Mouse (Mus musculus): ENCODE measurements around the gene Vmn1r8. TPM values are rescaled to one million over a fixed set of nuclear protein-coding genes. Genes with fewer than 3 reads are reported as not detected.
"Not testable (repeated sequence)": the region's sequence is repeated elsewhere in the genome, so short reads cannot be mapped to it uniquely, and the experiment has no call there.

Vmn1r8 gene
- polyA plus RNA-seq (2012; fragmentation: generic; extraction: Trizol), result not detected
- long read RNA-seq, experiment 1, result 0 reads
- long read RNA-seq, experiment 2, result 0 reads

- no peaks in the 10 kb centered on the region for H3K79me3 ChIP-seq (ENCODE audit: low read depth)
- no peak within 1 kb of the TSS for H3K4me3 ChIP-seq (ENCODE audit: insufficient read depth, poor library complexity, severe bottlenecking)
- TF ChIP-seq MAX (IDR thresholded peaks at IDR 0.05), result no peak
- TF ChIP-seq USF1 (IDR thresholded peaks at IDR 0.05; ENCODE audit: low read depth), result no peak
- TF ChIP-seq MYOD1 (IDR thresholded peaks at IDR 0.05; ENCODE audit: control insufficient read depth, insufficient read length, low read depth), result no peak
- TF ChIP-seq MYOG (IDR thresholded peaks at IDR 0.05; ENCODE audit: control insufficient read depth, extremely low read depth, insufficient read length), result no peak
- no peak for TF ChIP-seq FOSL1 (IDR thresholded peaks at IDR 0.05; ENCODE audit: insufficient read depth, low read length, poor library complexity, severe bottlenecking)
- no peak for TF ChIP-seq CTCF (IDR thresholded peaks at IDR 0.05; ENCODE audit: control insufficient read depth, insufficient read depth, insufficient read length)
- TF ChIP-seq CEBPB (IDR thresholded peaks at IDR 0.05; ENCODE audit: low read depth), result no peak
- H3K27me3 ChIP-seq (ENCODE audit: control insufficient read depth, insufficient read depth, insufficient read length), result no peaks in the 10 kb centered on the region
- H3K36me3 ChIP-seq (ENCODE audit: control insufficient read depth, insufficient read depth), result no peaks in the 10 kb centered on the region
- H3K79me2 ChIP-seq (ENCODE audit: control insufficient read depth, insufficient read depth), result no peaks in the 10 kb centered on the region
- H3ac ChIP-seq (ENCODE audit: control insufficient read depth, insufficient read length, low read depth), result no peak within 1 kb of the TSS
Observed at GRCm38 (mm10) chr6:57031984-57032383, at the start of gene Vmn1r8. Vmn1r8 (plus strand) TSS chr6:57032284.

GRCm38 (mm10) chr6:56996943-56997342 lies 35.1 kb upstream of the Vmn1r8 start, which contains the start of gene Vmn1r6:
Vmn1r6 (plus strand) TSS chr6:56997243.
- H3K79me3 ChIP-seq (ENCODE audit: low read depth), result no peaks in the 10 kb centered on the region
- no peak within 1 kb of the TSS for H3ac ChIP-seq (ENCODE audit: control insufficient read depth, insufficient read length, low read depth)
- TF ChIP-seq USF1 (IDR thresholded peaks at IDR 0.05; ENCODE audit: low read depth) (no peak), CTCF (IDR thresholded peaks at IDR 0.05; ENCODE audit: control insufficient read depth, insufficient read depth, insufficient read length) (no peak), MYOG (IDR thresholded peaks at IDR 0.05; ENCODE audit: control insufficient read depth, extremely low read depth, insufficient read length) (no peak), FOSL1 (IDR thresholded peaks at IDR 0.05; ENCODE audit: insufficient read depth, low read length, poor library complexity, severe bottlenecking) (no peak), MAX (IDR thresholded peaks at IDR 0.05) (no peak), CEBPB (IDR thresholded peaks at IDR 0.05; ENCODE audit: low read depth) (no peak)
- H3K4me3 ChIP-seq (ENCODE audit: insufficient read depth, poor library complexity, severe bottlenecking), result no peak within 1 kb of the TSS
- H3K79me2 ChIP-seq (ENCODE audit: control insufficient read depth, insufficient read depth), result no peaks in the 10 kb centered on the region
- no peaks in the 10 kb centered on the region for H3K27me3 ChIP-seq (ENCODE audit: control insufficient read depth, insufficient read depth, insufficient read length)
- H3K36me3 ChIP-seq (ENCODE audit: control insufficient read depth, insufficient read depth), result no peaks in the 10 kb centered on the region

GRCm38 (mm10) chr6:57025224-57025623 lies 6.9 kb upstream of the Vmn1r8 start, which contains the start of gene Vmn1r7:
Vmn1r7 (minus strand) TSS chr6:57025324.
- not testable (repeated sequence) for H3K27me3 ChIP-seq (ENCODE audit: control insufficient read depth, insufficient read depth, insufficient read length); H3K79me3 ChIP-seq (ENCODE audit: low read depth); H3ac ChIP-seq (ENCODE audit: control insufficient read depth, insufficient read length, low read depth); H3K36me3 ChIP-seq (ENCODE audit: control insufficient read depth, insufficient read depth); H3K79me2 ChIP-seq (ENCODE audit: control insufficient read depth, insufficient read depth); H3K4me3 ChIP-seq (ENCODE audit: insufficient read depth, poor library complexity, severe bottlenecking)

- Histone ChIP-seq H3K79me2 (ENCODE audit: control insufficient read depth, insufficient read depth) (no peaks in the 10 kb centered on the region), H3K4me3 (ENCODE audit: insufficient read depth, poor library complexity, severe bottlenecking) (no peak overlapping the region), H3K36me3 (ENCODE audit: control insufficient read depth, insufficient read depth) (no peaks in the 10 kb centered on the region), H3ac (ENCODE audit: control insufficient read depth, insufficient read length, low read depth) (no peak overlapping the region), H3K27me3 (ENCODE audit: control insufficient read depth, insufficient read depth, insufficient read length) (no peaks in the 10 kb centered on the region), H3K79me3 (ENCODE audit: low read depth) (no peaks in the 10 kb centered on the region)
- TF ChIP-seq CEBPB (IDR thresholded peaks at IDR 0.05; ENCODE audit: low read depth) (no peak), MYOD1 (IDR thresholded peaks at IDR 0.05; ENCODE audit: control insufficient read depth, insufficient read length, low read depth) (no peak), CTCF (IDR thresholded peaks at IDR 0.05; ENCODE audit: control insufficient read depth, insufficient read depth, insufficient read length) (no peak), USF1 (IDR thresholded peaks at IDR 0.05; ENCODE audit: low read depth) (no peak), MAX (IDR thresholded peaks at IDR 0.05) (no peak), FOSL1 (IDR thresholded peaks at IDR 0.05; ENCODE audit: insufficient read depth, low read length, poor library complexity, severe bottlenecking) (no peak), MYOG (IDR thresholded peaks at IDR 0.05; ENCODE audit: control insufficient read depth, extremely low read depth, insufficient read length) (no peak)
Observed at GRCm38 (mm10) chr6:57034674-57035073, 2.6 kb downstream of the Vmn1r8 start.

GRCm38 (mm10) chr6:57063730-57064129 lies 31.6 kb downstream of the Vmn1r8 start:
- Histone ChIP-seq H3K79me3 (ENCODE audit: low read depth) (no peaks in the 10 kb centered on the region), H3K4me3 (ENCODE audit: insufficient read depth, poor library complexity, severe bottlenecking) (no peak overlapping the region), H3K36me3 (ENCODE audit: control insufficient read depth, insufficient read depth) (no peaks in the 10 kb centered on the region), H3K79me2 (ENCODE audit: control insufficient read depth, insufficient read depth) (no peaks in the 10 kb centered on the region), H3K27me3 (ENCODE audit: control insufficient read depth, insufficient read depth, insufficient read length) (no peaks in the 10 kb centered on the region), H3ac (ENCODE audit: control insufficient read depth, insufficient read length, low read depth) (no peak overlapping the region)
- TF ChIP-seq MYOG (IDR thresholded peaks at IDR 0.05; ENCODE audit: control insufficient read depth, extremely low read depth, insufficient read length), result no peak
- no peak for TF ChIP-seq FOSL1 (IDR thresholded peaks at IDR 0.05; ENCODE audit: insufficient read depth, low read length, poor library complexity, severe bottlenecking)
- TF ChIP-seq USF1 (IDR thresholded peaks at IDR 0.05; ENCODE audit: low read depth), result no peak

- H3K79me3 ChIP-seq (ENCODE audit: low read depth), result no peaks in the 10 kb centered on the region
- no peak within 1 kb of the TSS for H3ac ChIP-seq (ENCODE audit: control insufficient read depth, insufficient read length, low read depth)
- no peak within 1 kb of the TSS for H3K4me3 ChIP-seq (ENCODE audit: insufficient read depth, poor library complexity, severe bottlenecking)
- H3K79me2 ChIP-seq (ENCODE audit: control insufficient read depth, insufficient read depth), result no peaks in the 10 kb centered on the region
- no peak for TF ChIP-seq FOSL1 (IDR thresholded peaks at IDR 0.05; ENCODE audit: insufficient read depth, low read length, poor library complexity, severe bottlenecking)
- no peaks in the 10 kb centered on the region for H3K36me3 ChIP-seq (ENCODE audit: control insufficient read depth, insufficient read depth)
- no peaks in the 10 kb centered on the region for H3K27me3 ChIP-seq (ENCODE audit: control insufficient read depth, insufficient read depth, insufficient read length)
Observed at GRCm38 (mm10) chr6:57066487-57066886, 34.4 kb downstream of the Vmn1r8 start, which contains the start of gene Vmn1r9. Vmn1r9 (plus strand) TSS chr6:57066787.

Other genes with a start within 250 kb of the Vmn1r8 start
- 14.8 TPM for gene Kbtbd2, start 234.5 kb upstream of the Vmn1r8 start, polyA plus RNA-seq (2012; fragmentation: generic; extraction: Trizol)
- gene Fkbp9, start 200.2 kb upstream of the Vmn1r8 start, polyA plus RNA-seq (2012; fragmentation: generic; extraction: Trizol), result 90.4 TPM
- 11.8 TPM for gene Nt5c3, start 108.4 kb upstream of the Vmn1r8 start, polyA plus RNA-seq (2012; fragmentation: generic; extraction: Trizol)
- 0.04 TPM for gene Vmn1r4, start 108.3 kb upstream of the Vmn1r8 start, polyA plus RNA-seq (2012; fragmentation: generic; extraction: Trizol)
- gene Vmn1r5, start 62.0 kb upstream of the Vmn1r8 start, polyA plus RNA-seq (2012; fragmentation: generic; extraction: Trizol), result not detected
- not detected for gene Vmn1r6, start 35.0 kb upstream of the Vmn1r8 start, polyA plus RNA-seq (2012; fragmentation: generic; extraction: Trizol)
- not detected for gene Vmn1r7, start 7.0 kb upstream of the Vmn1r8 start, polyA plus RNA-seq (2012; fragmentation: generic; extraction: Trizol)
- gene Vmn1r9, start 34.5 kb downstream of the Vmn1r8 start, polyA plus RNA-seq (2012; fragmentation: generic; extraction: Trizol), result not detected
- gene Vmn1r10, start 77.2 kb downstream of the Vmn1r8 start, polyA plus RNA-seq (2012; fragmentation: generic; extraction: Trizol), result not detected
- not detected for gene Vmn1r11, start 101.2 kb downstream of the Vmn1r8 start, polyA plus RNA-seq (2012; fragmentation: generic; extraction: Trizol)
- not detected for gene Vmn1r12, start 124.6 kb downstream of the Vmn1r8 start, polyA plus RNA-seq (2012; fragmentation: generic; extraction: Trizol)
- not detected for gene Vmn1r13, start 171.0 kb downstream of the Vmn1r8 start, polyA plus RNA-seq (2012; fragmentation: generic; extraction: Trizol)
- gene Vmn1r14, start 199.4 kb downstream of the Vmn1r8 start, polyA plus RNA-seq (2012; fragmentation: generic; extraction: Trizol), result not detected
- not detected for gene Vmn1r15, start 225.7 kb downstream of the Vmn1r8 start, polyA plus RNA-seq (2012; fragmentation: generic; extraction: Trizol)